Mouse (Mus musculus) neural tube, embryonic 14.5 days (tissue): ENCODE measurements around the gene Tas2r143. TPM values are rescaled to one million over a fixed set of nuclear protein-coding genes. Genes with fewer than 3 reads are reported as not detected.
A peak's percentile ranks its signal among the peaks of the same experiment; 100 is the strongest.

Source experiments
- ATAC-seq: fragments of 200-750 bp; cut with Nextera tagmentation; 2 replicates; pipeline ENCODE4 v1.8.0; 2017; ENCODE audit warnings: low read depth, mild to moderate bottlenecking, moderate TSS enrichment, moderate library complexity
- H3K27ac ChIP-seq: fragments of 300-500 bp; sonication (generic); 2 replicates; pipeline ENCODE4 v1.5.1; 2014; ENCODE audit warnings: low read depth, mild to moderate bottlenecking, control low read depth, low read length, moderate library complexity, mixed read lengths
- H3K27me3 ChIP-seq: fragments of 300-500 bp; sonication (generic); 2 replicates; pipeline ENCODE4 v1.6.1; 2014; ENCODE audit warnings: low read length; ENCODE audit not compliant: control insufficient read depth, insufficient read depth
- H3K36me3 ChIP-seq: fragments of 300-500 bp; sonication (generic); 2 replicates; pipeline ENCODE4 v1.6.1; 2014; ENCODE audit warnings: low read length, mixed read lengths; ENCODE audit not compliant: control insufficient read depth, insufficient read depth
- H3K4me1 ChIP-seq: fragments of 300-500 bp; sonication (generic); 2 replicates; pipeline ENCODE4 v1.6.1; 2014; ENCODE audit warnings: low read length; ENCODE audit not compliant: control insufficient read depth, insufficient read depth
- H3K4me2 ChIP-seq: fragments of 300-500 bp; sonication (generic); 2 replicates; pipeline ENCODE4 v1.6.1; 2014; ENCODE audit warnings: mild to moderate bottlenecking, low read depth, low read length, control low read depth
- H3K4me3 ChIP-seq: fragments of 300-500 bp; sonication (generic); 2 replicates; pipeline ENCODE4 v1.5.1; 2014; ENCODE audit warnings: low read depth, low read length, control low read depth, mixed read lengths
- H3K9ac ChIP-seq: fragments of 300-500 bp; sonication (generic); replicated peaks from 2 replicates; pipeline ENCODE4 v1.6.1; 2014; ENCODE audit warnings: low read depth, mild to moderate bottlenecking, control low read depth, low read length, mixed read lengths
- H3K9me3 ChIP-seq: fragments of 300-500 bp; sonication (generic); 2 replicates; pipeline ENCODE4 v1.6.1; 2016; ENCODE audit warnings: low read length; ENCODE audit not compliant: control insufficient read depth
- WGBS: fragments of 180-500 bp; shearing (Covaris S2); extraction: QIAGEN DNeasy Blood & Tissue Kit; methylation state at CpG from one replicate; pipeline ENCODE4 v1.1.7; 2014; 5-methylcytosine and 5-hydroxymethylcytosine counted together
- polyA plus RNA-seq: library from polyadenylated mRNA; unstranded; fragments of >200 nt; fragmentation: Nextera tagmentation; extraction: Ambion mirVana; gene quantifications from 2 replicates; pipeline ENCODE4 v1.2.1, GENCODE M21; 2014

The Tas2r143 gene
- polyA plus RNA-seq, 1 experiment from 2014 or later, result not detected

- H3K9ac ChIP-seq, result no peak overlapping the region
- H3K4me1 ChIP-seq, result 0 out of 2 replicates have a peak, but pooled peaks cover 4% of the 10 kb centered on the region
- no peaks in the 10 kb centered on the region for H3K36me3 ChIP-seq
- H3K27ac ChIP-seq, result no peak overlapping the region
- H3K4me2 ChIP-seq, result peak overlapping the region; percentile 96
- 43% methylated on average over 7 of the region's 7 CpGs for WGBS
- H3K27me3 ChIP-seq, result 0 out of 2 replicates have a peak, but pooled peaks cover 5% of the 10 kb centered on the region
- ATAC-seq, result 0 out of 2 replicates have a peak, but pooled peaks have one; percentile 8
- H3K9me3 ChIP-seq, result no peaks in the 10 kb centered on the region
- no peak overlapping the region for H3K4me3 ChIP-seq
Measured at GRCm38 (mm10) chr6:42373669-42374430, 26.2 kb upstream of the Tas2r143 start.

- Histone ChIP-seq H3K36me3 (no peaks in the 10 kb centered on the region), H3K4me2 (no peak overlapping the region), H3K9me3 (no peaks in the 10 kb centered on the region), H3K27ac (no peak overlapping the region), H3K27me3 (0 out of 2 replicates have a peak, but pooled peaks cover 5% of the 10 kb centered on the region), H3K4me3 (no peak overlapping the region), H3K9ac (no peak overlapping the region), H3K4me1 (0 out of 2 replicates have a peak, but pooled peaks cover 4% of the 10 kb centered on the region)
- 83% methylated on average over 4 of the region's 4 CpGs for WGBS
- ATAC-seq, result no peak
Measured at GRCm38 (mm10) chr6:42374701-42375100, 25.3 kb upstream of the Tas2r143 start.

- 85% methylated on average over 2 of the region's 2 CpGs for WGBS
Measured at GRCm38 (mm10) chr6:42375131-42375530, 24.9 kb upstream of the Tas2r143 start.

GRCm38 (mm10) chr6:42376016-42376415 lies 24.0 kb upstream of the Tas2r143 start:
- no peak overlapping the region for H3K9ac ChIP-seq
- WGBS, result 46% methylated on average over 4 of the region's 4 CpGs
- H3K27ac ChIP-seq, result no peak overlapping the region
- H3K36me3 ChIP-seq, result no peaks in the 10 kb centered on the region
- no peak overlapping the region for H3K4me3 ChIP-seq
- 0 out of 2 replicates have a peak, but pooled peaks cover 5% of the 10 kb centered on the region for H3K27me3 ChIP-seq
- 0 out of 2 replicates have a peak, but pooled peaks cover 4% of the 10 kb centered on the region for H3K4me1 ChIP-seq
- no peak for ATAC-seq
- no peaks in the 10 kb centered on the region for H3K9me3 ChIP-seq
- H3K4me2 ChIP-seq, result no peak overlapping the region

More at GRCm38 (mm10) chr6:42375131-42375530, 24.9 kb upstream of the Tas2r143 start:
- Histone ChIP-seq H3K27me3 (0 out of 2 replicates have a peak, but pooled peaks cover 5% of the 10 kb centered on the region), H3K9ac (no peak overlapping the region), H3K4me3 (no peak overlapping the region), H3K4me2 (no peak overlapping the region), H3K9me3 (no peaks in the 10 kb centered on the region), H3K4me1 (0 out of 2 replicates have a peak, but pooled peaks cover 4% of the 10 kb centered on the region), H3K27ac (no peak overlapping the region), H3K36me3 (no peaks in the 10 kb centered on the region)
- no peak for ATAC-seq

- Histone ChIP-seq H3K27me3 (0 out of 2 replicates have a peak, but pooled peaks cover 5% of the 10 kb centered on the region), H3K4me1 (0 out of 2 replicates have a peak, but pooled peaks cover 4% of the 10 kb centered on the region), H3K9ac (no peak overlapping the region), H3K9me3 (no peaks in the 10 kb centered on the region), H3K4me2 (no peak overlapping the region), H3K4me3 (no peak overlapping the region), H3K27ac (no peak overlapping the region), H3K36me3 (no peaks in the 10 kb centered on the region)
- ATAC-seq, result no peak
- 81% methylated on average over 6 of the region's 6 CpGs for WGBS
Measured at GRCm38 (mm10) chr6:42376504-42377019, 23.5 kb upstream of the Tas2r143 start.

- 89% methylated on average over 5 of the region's 5 CpGs for WGBS
- 0 out of 2 replicates have a peak, but pooled peaks cover 4% of the 10 kb centered on the region for H3K4me1 ChIP-seq
- H3K36me3 ChIP-seq, result no peaks in the 10 kb centered on the region
- no peak overlapping the region for H3K4me3 ChIP-seq
- no peak overlapping the region for H3K9ac ChIP-seq
- no peaks in the 10 kb centered on the region for H3K9me3 ChIP-seq
- ATAC-seq, result no peak
- no peak overlapping the region for H3K4me2 ChIP-seq
- 0 out of 2 replicates have a peak, but pooled peaks cover 5% of the 10 kb centered on the region for H3K27me3 ChIP-seq
- no peak overlapping the region for H3K27ac ChIP-seq
Measured at GRCm38 (mm10) chr6:42377280-42377679, 22.8 kb upstream of the Tas2r143 start.

GRCm38 (mm10) chr6:42379551-42379950 lies 20.5 kb upstream of the Tas2r143 start:
- Histone ChIP-seq H3K36me3 (no peaks in the 10 kb centered on the region), H3K4me3 (no peak overlapping the region), H3K4me2 (no peak overlapping the region), H3K27me3 (no peaks in the 10 kb centered on the region), H3K9me3 (no peaks in the 10 kb centered on the region), H3K27ac (no peak overlapping the region), H3K9ac (no peak overlapping the region), H3K4me1 (no peaks in the 10 kb centered on the region)
- no peak for ATAC-seq
- WGBS, result 52% methylated on average over 3 of the region's 3 CpGs

GRCm38 (mm10) chr6:42380416-42381144 lies 19.5 kb upstream of the Tas2r143 start:
- 2% methylated on average over 8 of the region's 8 CpGs for WGBS
- H3K4me2 ChIP-seq, result peak overlapping the region; percentile 19; the same call in 1 of the 2 replicates
- peak; percentile 56; the same call in 1 of the 2 replicates for ATAC-seq
- H3K27ac ChIP-seq, result no peak overlapping the region
- no peaks in the 10 kb centered on the region for H3K27me3 ChIP-seq
- no peak overlapping the region for H3K4me3 ChIP-seq
- no peaks in the 10 kb centered on the region for H3K4me1 ChIP-seq
- H3K36me3 ChIP-seq, result no peaks in the 10 kb centered on the region
- no peak overlapping the region for H3K9ac ChIP-seq
- H3K9me3 ChIP-seq, result no peaks in the 10 kb centered on the region
